Mouse (Mus musculus) megakaryocyte, embryonic 14.5 days (primary cell): ENCODE measurements at regions not wholly inside any gene's neighbourhood (a gene's known extent, or its start where the extent isn't known, plus 50 kb on each side); places are given as distances from the start of the nearest gene placed in this dataset.

Source experiments
- H3K27me3 ChIP-seq: replicated peaks from 2 replicates; pipeline ENCODE3; 2012; ENCODE audit warnings: inconsistent platforms
- H3K36me3 ChIP-seq: replicated peaks from 2 replicates; pipeline ENCODE3; 2012; ENCODE audit warnings: low read length, inconsistent platforms, mixed read lengths
- H3K4me1 ChIP-seq: 2 replicates; pipeline ENCODE4 v1.6.1; 2012; ENCODE audit warnings: inconsistent platforms
- H3K4me3 ChIP-seq: replicated peaks from 2 replicates; pipeline ENCODE3; 2012; ENCODE audit warnings: moderate library complexity, mild to moderate bottlenecking, inconsistent platforms
- H3K9me3 ChIP-seq: 2 replicates; pipeline ENCODE4 v1.6.1; 2012; ENCODE audit warnings: inconsistent platforms
- FLI1 ChIP-seq: IDR thresholded peaks from 2 replicates; pipeline ENCODE4 v1.6.1; 2012; ENCODE audit warnings: low read length, inconsistent platforms, mixed read lengths
- GATA1 ChIP-seq: IDR thresholded peaks from 3 replicates; pipeline ENCODE4 v1.6.1; 2012; ENCODE audit warnings: mixed read lengths, low read length, inconsistent platforms, borderline replicate concordance

DNA sequence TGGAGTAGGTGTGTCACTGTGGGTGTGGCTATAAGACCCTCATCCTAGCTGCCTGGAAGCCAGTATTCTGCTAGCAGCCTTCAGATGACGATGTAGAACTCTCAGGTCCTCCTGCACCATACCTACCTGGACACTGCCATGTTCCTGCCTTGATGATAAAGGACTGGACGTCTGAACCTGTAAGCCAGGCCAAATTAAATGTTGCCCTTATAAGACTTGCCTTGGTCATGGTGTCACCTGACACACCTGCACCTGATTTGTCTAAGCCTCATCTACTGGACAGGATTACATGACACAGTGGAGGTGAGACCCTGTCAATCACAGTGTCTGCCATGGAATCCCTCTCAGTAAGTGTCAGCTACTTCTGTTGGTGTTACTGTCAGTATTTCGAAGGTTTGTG is 92.5 kb upstream of the Pgrmc2 start:
- H3K27me3 ChIP-seq: peaks cover 59% of the 10 kb centered on the region
- H3K36me3 ChIP-seq: no peaks in the 10 kb centered on the region
- TF ChIP-seq GATA1 (no peak), FLI1 (no peak)
- peaks cover 11% of the 10 kb centered on the region for H3K4me1 ChIP-seq
- H3K9me3 ChIP-seq: 0 out of 2 replicates have a peak, but pooled peaks cover 3% of the 10 kb centered on the region
- H3K4me3 ChIP-seq: no peak overlapping the region

DNA sequence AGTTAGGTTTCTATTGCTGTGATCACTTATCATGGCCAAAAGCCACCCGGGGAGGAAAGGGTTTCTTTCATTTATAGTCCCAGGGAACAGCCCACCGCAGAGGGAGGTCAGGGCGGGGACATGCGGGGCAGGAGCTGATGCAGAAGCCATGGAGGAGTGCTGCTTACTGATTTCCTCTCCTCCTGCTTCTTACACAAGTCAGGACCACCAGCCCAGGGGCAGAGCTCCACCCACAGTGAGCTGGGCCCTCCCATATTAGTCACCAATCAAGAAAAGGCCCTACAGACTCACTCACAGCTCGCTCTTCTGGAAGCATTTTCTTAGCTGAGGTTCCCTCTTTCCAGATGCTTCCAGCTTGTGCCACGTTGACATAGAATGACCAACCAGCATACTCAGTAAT is 90.7 kb upstream of the Pgrmc2 start:
- Histone ChIP-seq H3K9me3 (0 out of 2 replicates have a peak, but pooled peaks cover 3% of the 10 kb centered on the region), H3K27me3 (peaks cover 47% of the 10 kb centered on the region), H3K36me3 (no peaks in the 10 kb centered on the region), H3K4me1 (peaks cover 11% of the 10 kb centered on the region), H3K4me3 (no peak overlapping the region)
- TF ChIP-seq FLI1: no peak
- TF ChIP-seq GATA1: no peak

DNA sequence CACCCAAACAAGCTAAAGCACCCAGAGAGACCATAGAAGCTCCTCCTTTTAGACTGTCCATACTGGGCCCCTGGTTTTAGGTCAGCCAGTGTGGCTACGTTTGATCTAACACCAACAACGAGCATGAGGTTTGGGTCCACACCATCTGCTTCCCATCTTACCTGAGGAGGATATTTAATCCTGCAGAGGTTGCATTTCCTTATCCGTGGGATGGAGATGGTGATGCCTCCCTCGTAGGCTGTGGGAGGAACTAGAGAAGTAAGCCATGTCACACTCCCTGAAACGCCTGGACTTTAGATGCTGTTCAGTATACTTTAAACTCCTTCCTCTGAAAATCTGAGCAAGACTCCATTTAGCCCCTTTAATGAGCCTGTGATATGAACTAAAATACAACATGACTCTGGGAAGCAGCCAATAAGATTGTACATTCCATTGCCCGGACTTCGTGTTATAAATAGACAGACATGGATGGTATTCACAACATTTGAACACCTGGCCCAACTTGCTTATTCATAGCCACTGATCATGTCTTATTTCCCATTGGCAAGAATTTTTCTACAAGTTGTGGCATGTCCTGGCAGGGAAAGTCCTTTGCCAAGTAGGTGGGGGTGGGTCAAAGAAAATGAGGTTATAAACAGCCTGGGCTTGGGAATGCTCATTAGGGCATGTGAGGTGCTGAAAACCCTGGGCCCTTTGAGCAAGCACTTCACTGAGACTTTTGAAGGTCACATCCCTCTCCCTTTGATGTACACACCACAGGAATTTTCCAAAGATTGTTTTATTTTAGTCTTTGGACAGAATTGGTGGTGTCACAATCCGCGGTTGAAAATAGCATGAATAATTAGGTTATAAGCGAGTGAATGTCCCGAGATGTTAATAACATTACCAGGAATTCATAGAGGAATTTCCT is 89.7 kb upstream of the Pgrmc2 start:
- H3K4me3 ChIP-seq: no peak overlapping the region
- H3K36me3 ChIP-seq: no peaks in the 10 kb centered on the region
- peaks cover 38% of the 10 kb centered on the region for H3K27me3 ChIP-seq
- TF ChIP-seq GATA1 (no peak), FLI1 (no peak)
- H3K4me1 ChIP-seq: peaks cover 10% of the 10 kb centered on the region
- peaks cover 7% of the 10 kb centered on the region for H3K9me3 ChIP-seq

DNA sequence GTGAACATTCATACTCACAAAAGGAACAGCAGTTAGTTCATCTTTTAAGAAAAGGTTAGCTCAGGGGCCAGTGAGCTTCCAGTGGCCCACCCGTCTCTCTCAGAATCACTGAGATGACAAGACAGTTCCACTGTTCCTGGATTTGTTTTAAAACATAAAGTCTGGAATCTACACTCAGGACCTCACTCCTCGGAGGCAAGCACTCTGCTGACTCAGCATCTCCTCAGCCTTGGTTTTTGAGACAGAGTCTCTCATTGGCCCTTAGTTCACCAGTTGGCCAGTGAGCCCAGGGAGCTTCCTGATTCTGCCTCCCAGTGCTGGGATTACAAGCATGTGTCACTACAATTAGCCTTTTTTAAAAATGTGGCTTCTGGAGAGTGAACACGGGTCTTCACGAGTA is 88.9 kb upstream of the Pgrmc2 start:
- Histone ChIP-seq H3K27me3 (peaks cover 31% of the 10 kb centered on the region), H3K9me3 (peaks cover 13% of the 10 kb centered on the region), H3K36me3 (no peaks in the 10 kb centered on the region), H3K4me1 (peaks cover 2% of the 10 kb centered on the region), H3K4me3 (no peak overlapping the region)
- TF ChIP-seq GATA1: no peak
- TF ChIP-seq FLI1: no peak

DNA sequence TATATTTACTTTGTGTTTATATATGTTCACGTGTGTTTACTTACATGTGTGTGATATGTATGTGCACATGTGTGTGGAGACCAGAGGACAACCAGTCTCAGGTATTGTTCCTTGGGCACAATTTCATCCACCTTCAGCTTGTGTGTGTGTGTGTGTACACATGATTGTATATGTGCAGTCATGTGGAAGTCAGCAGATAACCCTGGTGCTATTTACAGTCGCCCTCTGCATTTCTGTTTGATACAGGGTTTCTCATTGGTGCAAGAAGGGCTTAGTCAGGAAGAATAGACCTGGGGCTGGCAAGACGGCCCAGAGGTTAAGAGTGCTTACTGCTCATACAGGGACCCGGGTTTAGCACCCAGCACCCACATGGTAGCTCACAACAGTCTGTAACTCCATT is 88.5 kb upstream of the Pgrmc2 start:
- Histone ChIP-seq H3K27me3 (peaks cover 29% of the 10 kb centered on the region), H3K36me3 (no peaks in the 10 kb centered on the region), H3K4me3 (no peak overlapping the region), H3K9me3 (peaks cover 13% of the 10 kb centered on the region), H3K4me1 (no peaks in the 10 kb centered on the region)
- TF ChIP-seq FLI1 (no peak), GATA1 (no peak)

DNA sequence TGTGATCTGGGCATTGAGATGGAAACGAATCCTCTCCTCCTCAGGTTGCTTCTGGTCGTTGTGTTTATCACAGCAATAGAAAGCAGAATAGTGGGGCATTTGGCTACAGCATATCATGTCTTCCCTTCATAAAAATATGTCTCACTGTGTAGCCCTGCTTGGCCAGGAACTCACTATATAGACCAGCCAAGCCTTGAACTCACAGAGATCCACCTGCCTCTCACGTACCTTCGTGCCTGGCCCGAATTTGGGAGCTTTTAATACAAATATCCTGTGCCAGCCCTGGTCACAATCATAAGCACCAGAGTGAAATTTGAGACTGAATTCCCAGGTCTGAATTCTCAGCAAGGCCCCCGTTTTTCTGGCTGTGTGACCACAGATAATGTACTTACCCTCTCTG is 87.7 kb upstream of the Pgrmc2 start:
- TF ChIP-seq FLI1: no peak
- TF ChIP-seq GATA1: no peak
- no peaks in the 10 kb centered on the region for H3K4me1 ChIP-seq

DNA sequence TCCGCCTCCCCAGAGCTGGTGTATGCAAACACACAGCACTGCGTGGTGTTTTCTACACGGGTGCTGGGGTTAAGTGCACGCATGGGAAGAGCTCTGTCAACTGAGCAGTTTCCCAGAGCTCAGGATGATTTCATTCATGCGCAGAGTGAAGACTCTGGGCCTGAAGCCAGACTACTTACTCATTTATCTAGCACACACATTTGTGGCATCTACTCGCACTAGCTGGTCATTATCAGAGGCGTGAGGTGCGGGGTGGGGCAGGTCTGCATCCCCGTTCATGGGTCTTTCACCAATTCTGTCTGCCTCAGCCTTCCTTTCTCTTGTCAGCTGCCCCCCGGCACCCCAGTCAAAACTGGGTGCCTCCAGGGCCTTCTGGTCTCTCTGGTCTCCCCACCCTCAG is 86.6 kb upstream of the Pgrmc2 start:
- Histone ChIP-seq H3K9me3 (peaks cover 21% of the 10 kb centered on the region), H3K4me3 (no peak overlapping the region), H3K36me3 (no peaks in the 10 kb centered on the region), H3K27me3 (peaks cover 25% of the 10 kb centered on the region), H3K4me1 (no peaks in the 10 kb centered on the region)
- TF ChIP-seq GATA1: no peak
- no peak for TF ChIP-seq FLI1

More for the DNA sequence above, 87.7 kb upstream of the Pgrmc2 start:
- Histone ChIP-seq H3K36me3 (no peaks in the 10 kb centered on the region), H3K9me3 (peaks cover 13% of the 10 kb centered on the region), H3K27me3 (peaks cover 25% of the 10 kb centered on the region), H3K4me3 (no peak overlapping the region)

DNA sequence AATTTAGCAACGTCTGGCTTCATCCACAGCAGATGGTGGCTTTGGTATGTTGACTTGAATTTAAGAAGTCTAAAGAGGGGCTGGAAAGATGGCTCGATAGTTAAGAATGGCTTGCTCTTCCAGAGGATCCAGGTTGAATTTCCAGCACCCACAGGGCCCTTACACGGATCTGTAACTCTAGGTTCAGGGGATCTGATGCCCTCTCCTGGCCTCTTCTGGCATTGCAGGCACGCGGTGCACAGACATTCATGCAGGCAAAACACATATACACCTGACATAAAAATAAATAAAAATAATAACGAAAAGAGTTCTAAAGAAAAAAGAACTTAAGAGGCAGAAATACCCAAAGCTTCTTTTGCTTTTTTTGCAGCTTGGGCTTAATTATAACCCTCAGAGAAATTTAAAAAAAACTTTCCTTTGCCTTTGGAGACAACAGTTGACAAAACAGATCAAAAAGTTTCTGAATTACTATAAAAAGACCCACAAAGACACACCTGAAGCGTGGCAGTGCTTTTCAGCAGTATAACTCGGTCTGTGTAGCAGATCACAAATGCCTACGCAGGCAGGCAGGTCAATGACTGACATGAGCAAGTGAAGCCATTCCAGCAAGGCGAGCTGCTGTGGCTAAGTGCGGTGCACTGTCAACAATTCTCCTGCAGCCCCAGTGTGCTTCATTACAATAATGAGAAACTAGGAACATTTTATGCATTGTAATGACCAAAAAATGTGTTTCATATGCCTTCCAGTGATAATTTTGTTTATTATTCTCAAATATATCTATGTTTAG is 85.5 kb upstream of the Pgrmc2 start:
- Histone ChIP-seq H3K4me3 (no peak overlapping the region), H3K27me3 (peaks cover 20% of the 10 kb centered on the region), H3K4me1 (no peaks in the 10 kb centered on the region), H3K36me3 (no peaks in the 10 kb centered on the region), H3K9me3 (peaks cover 19% of the 10 kb centered on the region)
- TF ChIP-seq GATA1: no peak
- no peak for TF ChIP-seq FLI1

DNA sequence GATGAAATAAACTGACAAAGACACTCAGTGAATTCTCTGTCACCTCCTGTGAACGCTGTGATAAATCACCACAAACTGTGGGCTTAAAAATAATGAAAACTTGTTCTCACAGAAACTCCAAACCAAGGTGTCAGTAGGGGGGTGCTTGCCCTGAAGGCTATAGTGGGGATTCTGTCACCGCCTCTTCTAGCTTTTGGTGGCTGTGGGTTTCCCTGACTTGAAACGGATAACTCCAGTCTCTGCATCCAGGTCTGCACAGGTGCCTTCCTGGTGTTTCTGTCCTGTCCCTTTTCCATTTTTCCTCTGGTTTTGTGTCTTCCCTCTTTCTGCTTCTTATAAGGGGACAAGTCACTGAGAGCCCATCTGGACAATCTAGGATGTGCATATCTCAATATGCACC is 84.6 kb upstream of the Pgrmc2 start:
- no peaks in the 10 kb centered on the region for H3K36me3 ChIP-seq
- TF ChIP-seq GATA1: no peak
- no peak for TF ChIP-seq FLI1
- peaks cover 13% of the 10 kb centered on the region for H3K27me3 ChIP-seq
- H3K4me1 ChIP-seq: no peaks in the 10 kb centered on the region
- peaks cover 22% of the 10 kb centered on the region for H3K9me3 ChIP-seq
- no peak overlapping the region for H3K4me3 ChIP-seq

DNA sequence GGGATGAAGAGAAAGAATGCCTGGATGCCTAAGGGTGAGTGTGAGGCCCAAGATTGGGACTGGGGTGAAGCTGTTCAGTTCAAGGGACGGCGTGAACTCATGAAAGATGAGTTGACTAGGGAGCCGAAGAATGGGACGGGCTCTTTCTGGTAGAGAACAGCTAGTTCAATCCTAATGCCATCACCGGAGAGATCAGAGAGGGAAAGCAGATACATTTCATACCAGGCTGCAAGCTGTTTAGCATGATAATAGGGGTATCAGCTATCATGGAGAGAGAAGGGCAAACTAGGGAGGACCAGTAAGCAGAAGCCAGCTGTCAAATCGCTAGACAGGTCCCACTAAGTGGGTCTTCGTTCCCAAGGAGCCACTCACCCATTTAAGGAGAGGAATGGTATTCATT is 81.9 kb upstream of the Pgrmc2 start:
- TF ChIP-seq GATA1: no peak
- TF ChIP-seq FLI1: no peak
- Histone ChIP-seq H3K4me1 (no peaks in the 10 kb centered on the region), H3K9me3 (peaks cover 32% of the 10 kb centered on the region), H3K4me3 (no peak overlapping the region), H3K27me3 (peaks cover 9% of the 10 kb centered on the region), H3K36me3 (no peaks in the 10 kb centered on the region)
